Mouse (Mus musculus) cerebellum, postnatal 4 days (tissue): ENCODE results near the gene Il25.
A peak's percentile ranks its signal among the peaks of the same experiment; 100 is the strongest.
"Not testable (repeated sequence)": the region's sequence is repeated elsewhere in the genome, so short reads cannot be mapped to it uniquely, and the experiment has no call there.

ENCODE experiments used
- DNase-seq, 2 experiments: peaks; one replicate each; pipeline ENCODE4 v3.0.0; 2022; ENCODE audit warnings: low spot score in 2 of 2, mixed read lengths in 1 of 2

The Il25 gene

GRCm38 (mm10) chr14:54926401-54927158 is 5.9 kb upstream of the Il25 start:
- peak in 1 of 2 experiments; percentile 58 for DNase-seq

GRCm38 (mm10) chr14:54927296-54927695 is 5.2 kb upstream of the Il25 start:
- DNase-seq, result no peak

GRCm38 (mm10) chr14:54929801-54930200 is 2.7 kb upstream of the Il25 start:
- no peak for DNase-seq

- peak in 1 of 2 experiments; percentile 31 for DNase-seq
These were observed 2.1 kb upstream of the Il25 start for GRCm38 (mm10) chr14:54930431-54930830.

- peak in 1 of 2 experiments; percentile 49 for DNase-seq
These were observed 3.7 kb downstream of the Il25 start, which contains the start of gene Cmtm5 for GRCm38 (mm10) chr14:54935904-54936830. TSS of gene Cmtm5 (plus strand) at chr14:54936261.

- DNase-seq, result no peak
These were observed 4.3 kb downstream of the Il25 start for GRCm38 (mm10) chr14:54936831-54937160.

GRCm38 (mm10) chr14:54937361-54938182 is 5.1 kb downstream of the Il25 start:
- no peak for DNase-seq

GRCm38 (mm10) chr14:54938431-54939219 is 6.1 kb downstream of the Il25 start:
- no peak for DNase-seq

GRCm38 (mm10) chr14:54939434-54940175 is 7.1 kb downstream of the Il25 start:
- peak in 1 of 2 experiments; percentile 59 for DNase-seq

GRCm38 (mm10) chr14:54940176-54940530 is 7.7 kb downstream of the Il25 start:
- no peak for DNase-seq

GRCm38 (mm10) chr14:54941024-54941978 is 8.8 kb downstream of the Il25 start:
- DNase-seq, result no peak

- no peak for DNase-seq
These were observed 10.0 kb downstream of the Il25 start for GRCm38 (mm10) chr14:54942479-54942878.

- DNase-seq, result no peak
These were observed 11.5 kb downstream of the Il25 start for GRCm38 (mm10) chr14:54943971-54944370.

GRCm38 (mm10) chr14:54944939-54945338 is 12.4 kb downstream of the Il25 start:
- no peak for DNase-seq

- no peak for DNase-seq
These were observed 13.6 kb downstream of the Il25 start for GRCm38 (mm10) chr14:54945975-54946704.

GRCm38 (mm10) chr14:54947008-54947407 is 14.5 kb downstream of the Il25 start:
- not testable (repeated sequence) for DNase-seq

- no peak for DNase-seq
These were observed 16.3 kb downstream of the Il25 start for GRCm38 (mm10) chr14:54948781-54949180.

GRCm38 (mm10) chr14:54950493-54950892 is 18.0 kb downstream of the Il25 start:
- DNase-seq, result no peak
